In genomic region chr2:163657975-163658886, GRCm38 (mm10) we compare ENCODE assay signal across 8 mouse cellular contexts. TPM values are rescaled to one million over a fixed set of nuclear protein-coding genes. Genes with fewer than 3 reads are reported as not detected.
A peak's percentile ranks its signal among the peaks of the same experiment; 100 is the strongest.
DNase-seq lines count a peak whose midpoint lies in the region; ATAC-seq lines count a peak whose summit lies in the region.

Gene Pkig (plus strand): TSS chr2:163658386.

- peak within 1 kb of the TSS; percentile 65 for H3K4me2 ChIP-seq in intestine, embryonic 15.5 days (replicated peaks)
- H3K4me2 ChIP-seq in midbrain, embryonic 11.5 days = peak within 1 kb of the TSS; percentile 51

- intact Hi-C loops in left cerebral cortex, postnatal 4 days (cut with DNase I) = no loop called here

- H3K4me1 ChIP-seq in intestine, embryonic 15.5 days (replicated peaks) = 0 out of 2 replicates have a peak, but pooled peaks cover 4% of the 10 kb centered on the region
- peaks cover 6% of the 10 kb centered on the region; the same call in 1 of the 2 replicates for H3K4me1 ChIP-seq in midbrain, embryonic 11.5 days (ENCODE audit: control insufficient read depth, insufficient read depth, low read length)

- peak; percentile 92 for ATAC-seq in intestine, embryonic 15.5 days
- ATAC-seq in midbrain, embryonic 11.5 days (ENCODE audit: low FRiP score) = peak; percentile 94

- H3K27me3 ChIP-seq in intestine, embryonic 15.5 days (replicated peaks) = no peaks in the 10 kb centered on the region
- H3K27me3 ChIP-seq in midbrain, embryonic 11.5 days (ENCODE audit: control insufficient read depth, insufficient read depth, low read length) = no peaks in the 10 kb centered on the region

- peak within 1 kb of the TSS; percentile 78 for H3K9ac ChIP-seq in intestine, embryonic 15.5 days
- H3K9ac ChIP-seq in midbrain, embryonic 11.5 days (ENCODE audit: low read length) = peak within 1 kb of the TSS; percentile 91

- peak within 1 kb of the TSS; percentile 79 for H3K27ac ChIP-seq in intestine, embryonic 15.5 days
- peak within 1 kb of the TSS; percentile 73 for H3K27ac ChIP-seq in midbrain, embryonic 11.5 days (ENCODE audit: low read depth, low read length)

- H3K9me3 ChIP-seq in intestine, embryonic 15.5 days = no peaks in the 10 kb centered on the region
- H3K9me3 ChIP-seq in midbrain, embryonic 11.5 days (ENCODE audit: control insufficient read depth, low read length) = no peaks in the 10 kb centered on the region

- under 1% methylated on average over 70 of the region's 71 CpGs for WGBS in intestine, embryonic 15.5 days
- WGBS in midbrain, embryonic 11.5 days = under 1% methylated on average over 71 of the region's 71 CpGs

- no peaks in the 10 kb centered on the region for H3K36me3 ChIP-seq in intestine, embryonic 15.5 days
- H3K36me3 ChIP-seq in midbrain, embryonic 11.5 days (ENCODE audit: control insufficient read depth, insufficient read depth, low read length) = no peaks in the 10 kb centered on the region

- peak within 1 kb of the TSS; percentile 76 for H3K4me3 ChIP-seq in intestine, embryonic 15.5 days (replicated peaks)
- H3K4me3 ChIP-seq in midbrain, embryonic 11.5 days (ENCODE audit: low read depth, low read length) = peak within 1 kb of the TSS; percentile 76

- peak; percentile 93 for DNase-seq in adrenal gland, postnatal 10 days
- peak; percentile 77 for DNase-seq in embryo, embryonic 11.5 days (ENCODE audit: low read depth, low spot score)
- DNase-seq in gastrocnemius, postnatal 4 days (ENCODE audit: low spot score in 2 of 2) = peak; percentile 70 to 87
- peak; percentile 88 for DNase-seq in left cerebral cortex, postnatal 4 days
- peak; percentile 98 for DNase-seq in midbrain, embryonic 11.5 days (ENCODE audit: low spot score, missing footprints)
- DNase-seq in right cerebral cortex, postnatal 4 days = peak; percentile 86
- peak; percentile 84 for DNase-seq in yolk sac, embryonic 10.5 days (ENCODE audit: low spot score)

RNA-seq across cellular contexts. Expression of gene Pkig, which starts in this region (rescaled TPM):
- total RNA-seq in adrenal gland, postnatal 10 days (2021) = 10 to 100 TPM; 46.9 to 60.8 TPM
- 100 to 1,000 TPM; 153 to 176 TPM for total RNA-seq in gastrocnemius, postnatal 4 days (2021)
- 113 and 122 TPM in 2 replicates for polyA plus RNA-seq in intestine, embryonic 15.5 days (2015; fragmentation: Nextera tagmentation; extraction: Ambion mirVana)
- 10 to 100 TPM; 83.4 to 91.6 TPM for total RNA-seq in left cerebral cortex, postnatal 4 days (2021)
- 153 and 162 TPM in 2 replicates for polyA plus RNA-seq in midbrain, embryonic 11.5 days (2014; fragmentation: Nextera tagmentation; extraction: Ambion mirVana)

Comparison
In these comparisons a context has a peak if more than half of its experiments do, and no peak if none do; other contexts are left out.
1. Peak in every context shown above with its lines: DNase-seq, ATAC-seq, H3K4me3 ChIP-seq and H3K27ac ChIP-seq.